Mouse (Mus musculus) embryonic facial prominence, embryonic 11.5 days (tissue): ENCODE measurements at regions not wholly inside any gene's neighbourhood (a gene's known extent, or its start where the extent isn't known, plus 50 kb on each side); places are given as distances from the start of the nearest gene placed in this dataset.
A peak's percentile ranks its signal among the peaks of the same experiment; 100 is the strongest.

ENCODE experiments used
- ATAC-seq: fragments of 200-750 bp; cut with Nextera tagmentation; replicated peaks from 2 replicates; pipeline ENCODE4 v1.8.0; 2017; ENCODE audit warnings: low read depth; ENCODE audit not compliant: insufficient number of reproducible peaks, low FRiP score, low TSS enrichment
- DNase-seq: peaks from one replicate; pipeline ENCODE4 v3.0.0-alpha.2; 2015; ENCODE audit warnings: low spot score
- H3K27ac ChIP-seq: fragments of 300-500 bp; sonication (generic); replicated peaks from 2 replicates; pipeline ENCODE4 v1.5.1; 2014; ENCODE audit warnings: mild to moderate bottlenecking, low read depth, low read length, control low read depth
- H3K27me3 ChIP-seq: fragments of 300-500 bp; sonication (generic); 2 replicates; pipeline ENCODE4 v1.6.1; 2014; ENCODE audit warnings: mild to moderate bottlenecking, low read length, moderate library complexity, mixed read lengths; ENCODE audit not compliant: control insufficient read depth, insufficient read depth
- H3K36me3 ChIP-seq: fragments of 300-500 bp; sonication (generic); replicated peaks from 2 replicates; pipeline ENCODE4 v1.6.1; 2014; ENCODE audit warnings: low read depth, mild to moderate bottlenecking, low read length, moderate library complexity, mixed read lengths; ENCODE audit not compliant: control insufficient read depth, insufficient read depth
- H3K4me1 ChIP-seq: fragments of 300-500 bp; sonication (generic); 2 replicates; pipeline ENCODE4 v1.6.1; 2014; ENCODE audit warnings: low read length, mixed read lengths; ENCODE audit not compliant: control insufficient read depth, insufficient read depth
- H3K4me2 ChIP-seq: fragments of 300-500 bp; sonication (generic); 2 replicates; pipeline ENCODE4 v1.6.1; 2014; ENCODE audit warnings: low read depth, mild to moderate bottlenecking, control low read depth, low read length, moderate library complexity
- H3K4me3 ChIP-seq: fragments of 300-500 bp; sonication (generic); 2 replicates; pipeline ENCODE4 v1.5.1; 2014; ENCODE audit warnings: low read depth, low read length, control low read depth
- H3K9ac ChIP-seq: fragments of 300-500 bp; sonication (generic); replicated peaks from 2 replicates; pipeline ENCODE4 v1.6.1; 2014; ENCODE audit warnings: mild to moderate bottlenecking, control low read depth, low read length
- H3K9me3 ChIP-seq: fragments of 300-500 bp; sonication (generic); replicated peaks from 2 replicates; pipeline ENCODE4 v1.6.1; 2016; ENCODE audit warnings: mild to moderate bottlenecking, low read length, inconsistent platforms, mixed read lengths; ENCODE audit not compliant: control insufficient read depth
- WGBS: fragments of 180-500 bp; shearing (Covaris S2); extraction: QIAGEN DNeasy Blood & Tissue Kit; methylation state at CpG from one replicate; pipeline ENCODE4 v1.1.7; 2014; 5-methylcytosine and 5-hydroxymethylcytosine counted together

DNA sequence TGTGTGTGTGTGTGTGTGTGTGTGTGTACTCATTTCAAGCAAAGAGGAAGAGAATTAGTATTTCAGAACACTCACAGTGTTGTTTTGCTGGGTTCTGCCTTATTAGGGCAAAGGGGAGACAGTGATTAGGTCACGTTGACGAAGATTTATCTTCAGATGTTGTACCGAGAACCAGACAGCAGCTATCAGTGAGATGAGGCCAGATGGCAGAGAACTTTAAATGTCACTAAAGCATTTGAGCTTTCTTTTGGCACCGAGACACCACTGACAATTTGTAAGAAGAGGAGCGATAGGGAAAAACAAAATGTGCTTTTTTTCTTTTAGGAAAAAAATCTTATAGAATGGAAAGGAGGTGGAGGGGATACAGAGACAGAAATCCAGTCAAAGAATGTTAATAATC lies 610.9 kb upstream of the Adgrl2 start:
- Histone ChIP-seq H3K9ac (no peak overlapping the region), H3K9me3 (no peaks in the 10 kb centered on the region), H3K4me3 (no peak overlapping the region), H3K4me1 (no peaks in the 10 kb centered on the region), H3K27me3 (no peaks in the 10 kb centered on the region), H3K27ac (no peak overlapping the region), H3K36me3 (no peaks in the 10 kb centered on the region), H3K4me2 (no peak overlapping the region)
- DNase-seq (no peak), ATAC-seq (no peak)
- 66% methylated on average over 5 of the region's 5 CpGs for WGBS

DNA sequence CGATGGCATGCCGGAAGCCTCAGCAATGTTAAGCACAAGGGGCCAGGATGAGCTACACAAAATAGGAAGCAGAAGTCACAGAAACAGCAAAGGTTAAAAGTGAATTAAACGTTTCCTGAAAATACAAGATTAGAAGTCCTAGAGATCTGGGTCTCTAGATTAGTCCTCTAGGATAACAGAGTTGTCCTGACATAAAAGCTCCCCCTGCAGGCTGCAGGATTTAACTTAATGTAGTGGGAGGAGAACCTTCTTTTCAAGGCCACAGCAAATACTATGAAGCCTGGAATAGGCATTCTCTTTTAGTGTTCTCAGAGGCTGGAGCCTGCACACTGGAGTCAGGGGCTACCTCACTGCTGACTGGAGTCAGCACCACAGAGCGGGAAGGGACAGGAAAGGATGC lies 604.1 kb upstream of the Adgrl2 start:
- peak; percentile 40 for DNase-seq
- Histone ChIP-seq H3K4me1 (no peaks in the 10 kb centered on the region), H3K4me3 (no peak overlapping the region), H3K27me3 (no peaks in the 10 kb centered on the region), H3K9ac (no peak overlapping the region), H3K4me2 (no peak overlapping the region), H3K9me3 (no peaks in the 10 kb centered on the region), H3K27ac (no peak overlapping the region), H3K36me3 (no peaks in the 10 kb centered on the region)
- WGBS, result 66% methylated on average over 4 of the region's 4 CpGs
- ATAC-seq, result no peak

DNA sequence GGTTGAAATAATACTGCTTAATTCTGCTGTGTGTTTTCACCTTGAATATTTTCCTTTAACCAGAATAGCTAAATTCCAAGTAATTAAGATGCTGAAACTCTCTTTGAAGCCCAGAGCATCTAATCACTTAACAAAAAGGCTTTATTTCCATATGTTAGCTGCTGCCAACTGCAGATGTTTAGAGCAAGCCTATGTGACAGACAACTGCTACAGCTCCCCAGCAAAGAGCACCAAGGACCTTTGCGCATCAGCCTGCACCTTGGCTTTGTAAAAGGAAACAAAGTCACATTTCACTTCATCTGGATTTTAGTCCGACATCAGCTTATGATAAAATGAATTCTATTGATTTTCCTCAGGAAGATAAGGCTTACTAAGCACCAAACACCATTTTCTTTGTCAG lies 595.4 kb upstream of the Adgrl2 start:
- Histone ChIP-seq H3K4me3 (no peak overlapping the region), H3K36me3 (no peaks in the 10 kb centered on the region), H3K4me2 (no peak overlapping the region), H3K27ac (no peak overlapping the region), H3K9ac (no peak overlapping the region), H3K27me3 (no peaks in the 10 kb centered on the region), H3K9me3 (no peaks in the 10 kb centered on the region), H3K4me1 (no peaks in the 10 kb centered on the region)
- ATAC-seq, result no peak
- no peak for DNase-seq
- WGBS, result 43% methylated on average over 2 of the region's 2 CpGs

DNA sequence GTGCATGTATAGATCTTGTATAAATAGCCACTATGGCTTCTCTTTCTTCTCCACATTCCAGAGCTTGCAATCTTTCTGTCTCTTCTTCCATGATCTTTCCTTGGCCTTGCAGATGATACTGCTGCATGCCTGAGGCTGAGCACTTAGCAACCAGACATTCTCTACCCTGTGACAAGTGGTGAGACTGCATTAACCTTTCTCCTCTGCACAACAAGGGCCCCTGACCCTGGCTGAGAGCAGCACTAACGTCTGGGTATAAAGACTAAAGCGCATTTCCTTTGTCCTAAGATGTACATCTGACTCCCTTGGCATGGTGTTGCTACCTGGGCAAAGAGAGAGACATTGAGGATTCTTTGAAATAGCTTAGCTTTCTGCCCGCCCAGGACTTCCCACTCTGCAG lies 590.8 kb upstream of the Adgrl2 start:
- Histone ChIP-seq H3K36me3 (no peaks in the 10 kb centered on the region), H3K27me3 (no peaks in the 10 kb centered on the region), H3K9ac (no peak overlapping the region), H3K27ac (no peak overlapping the region), H3K4me2 (no peak overlapping the region), H3K4me1 (no peaks in the 10 kb centered on the region), H3K9me3 (no peaks in the 10 kb centered on the region), H3K4me3 (no peak overlapping the region)
- DNase-seq (no peak), ATAC-seq (no peak)
- 55% methylated on average over 3 of the region's 3 CpGs for WGBS

DNA sequence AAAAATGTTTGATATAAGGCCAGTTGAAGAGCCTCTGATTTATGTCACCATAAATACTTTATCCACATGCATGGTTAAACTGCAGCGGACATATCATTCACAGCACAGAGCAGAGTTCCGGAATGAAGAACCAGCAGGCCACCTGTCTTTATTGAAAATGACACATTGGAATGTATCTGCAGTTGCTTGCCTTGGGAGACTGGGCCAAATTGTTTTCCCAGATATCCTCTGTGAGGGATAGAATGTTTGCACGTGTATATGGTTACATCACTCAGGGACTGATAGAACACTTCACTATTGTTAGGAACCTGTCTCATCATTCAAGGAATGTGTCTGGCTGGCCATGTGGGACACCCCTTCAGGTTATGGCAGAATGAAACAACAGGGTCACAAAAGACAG lies 585.3 kb upstream of the Adgrl2 start:
- Histone ChIP-seq H3K9me3 (no peaks in the 10 kb centered on the region), H3K27me3 (no peaks in the 10 kb centered on the region), H3K4me3 (no peak overlapping the region), H3K27ac (no peak overlapping the region), H3K36me3 (no peaks in the 10 kb centered on the region), H3K9ac (no peak overlapping the region), H3K4me1 (no peaks in the 10 kb centered on the region), H3K4me2 (no peak overlapping the region)
- DNase-seq, result no peak
- ATAC-seq, result no peak
- WGBS, result 52% methylated on average over 3 of the region's 3 CpGs

DNA sequence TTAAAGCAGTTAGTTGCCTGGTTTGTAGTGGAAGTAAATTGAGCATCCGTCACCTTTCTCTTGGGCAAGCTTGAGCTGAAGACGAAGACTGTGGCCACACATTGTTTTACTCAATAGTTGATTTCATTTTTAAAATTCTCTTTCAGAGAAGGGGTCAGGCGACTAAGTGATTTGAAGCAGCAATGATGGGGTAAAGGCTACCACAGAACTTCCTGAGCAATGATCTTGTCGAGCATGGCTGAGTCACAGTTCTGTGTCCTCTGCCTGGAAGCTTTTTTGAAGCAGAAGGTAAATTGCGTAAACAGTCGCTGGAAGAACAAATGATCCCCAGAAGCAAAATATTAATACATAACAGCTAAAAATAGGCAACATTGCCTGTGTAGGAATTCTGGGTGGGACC lies 576.5 kb upstream of the Adgrl2 start:
- no peak overlapping the region for H3K4me2 ChIP-seq
- no peak overlapping the region for H3K9ac ChIP-seq
- no peak for ATAC-seq
- H3K27me3 ChIP-seq, result no peaks in the 10 kb centered on the region
- no peaks in the 10 kb centered on the region for H3K9me3 ChIP-seq
- no peaks in the 10 kb centered on the region for H3K36me3 ChIP-seq
- WGBS, result 85% methylated on average over 6 of the region's 6 CpGs
- H3K4me1 ChIP-seq, result no peaks in the 10 kb centered on the region
- no peak for DNase-seq
- H3K27ac ChIP-seq, result no peak overlapping the region
- H3K4me3 ChIP-seq, result no peak overlapping the region

DNA sequence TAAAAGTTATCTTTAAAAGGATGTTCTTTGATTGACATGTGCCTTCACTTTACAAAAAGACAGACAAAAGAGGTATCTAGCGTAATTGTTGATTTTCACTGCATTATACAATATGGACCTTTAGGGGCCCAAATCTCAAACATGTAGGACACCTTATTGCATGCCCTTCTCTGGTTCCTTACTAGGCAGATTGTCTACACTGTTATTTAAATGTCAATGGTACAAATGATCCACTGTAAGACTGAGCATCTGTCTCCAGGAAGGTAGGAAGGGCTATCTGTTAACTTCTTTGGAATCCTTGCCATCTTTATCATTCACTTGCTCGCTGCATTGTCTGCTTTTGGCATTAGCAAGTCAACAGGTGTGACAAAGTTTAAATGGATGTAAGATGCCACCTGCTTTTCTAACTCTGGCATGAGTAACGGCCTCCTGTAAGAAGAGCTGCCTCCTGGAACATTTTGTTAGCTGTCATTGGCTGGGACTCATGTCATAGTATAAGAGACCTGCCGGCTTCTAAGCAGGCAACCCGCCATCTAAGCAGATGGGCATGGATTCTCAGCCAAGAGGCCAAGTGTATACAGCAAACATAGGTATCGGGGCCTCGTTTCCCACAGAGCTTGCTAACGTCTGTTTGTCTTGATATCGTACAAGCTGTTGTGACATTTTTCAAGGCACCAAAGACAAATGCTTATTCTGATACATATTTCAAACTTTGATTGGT lies 560.0 kb upstream of the Adgrl2 start:
- no peak for ATAC-seq
- no peak overlapping the region for H3K4me3 ChIP-seq
- no peak overlapping the region for H3K9ac ChIP-seq
- no peak overlapping the region for H3K27ac ChIP-seq
- no peak overlapping the region for H3K4me2 ChIP-seq
- H3K4me1 ChIP-seq, result no peaks in the 10 kb centered on the region
- no peaks in the 10 kb centered on the region for H3K9me3 ChIP-seq
- 90% methylated on average over 9 of the region's 9 CpGs for WGBS
- no peak for DNase-seq
- H3K36me3 ChIP-seq, result no peaks in the 10 kb centered on the region
- no peaks in the 10 kb centered on the region for H3K27me3 ChIP-seq

DNA sequence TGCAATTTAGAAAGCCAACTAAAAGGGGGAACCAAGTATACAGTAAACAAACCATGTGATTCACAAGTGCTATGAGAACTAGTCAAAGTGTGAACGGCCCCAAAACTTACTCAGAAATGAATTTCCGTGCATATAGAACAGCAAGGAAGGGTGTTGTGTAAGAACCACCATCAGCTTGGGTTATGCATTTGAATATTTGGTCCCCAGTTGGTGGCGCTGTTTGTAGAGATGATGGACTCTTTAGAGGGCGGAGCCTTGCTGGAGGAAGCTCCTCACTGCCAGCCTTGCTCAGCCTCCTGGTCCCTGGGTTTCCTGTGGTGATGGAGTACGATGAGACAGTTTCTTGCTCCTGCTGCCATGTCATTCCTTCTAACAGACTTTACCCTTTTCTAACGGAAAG lies 556.7 kb upstream of the Adgrl2 start:
- Histone ChIP-seq H3K9ac (no peak overlapping the region), H3K27ac (no peak overlapping the region), H3K4me1 (no peaks in the 10 kb centered on the region), H3K36me3 (no peaks in the 10 kb centered on the region), H3K4me2 (no peak overlapping the region), H3K9me3 (no peaks in the 10 kb centered on the region), H3K27me3 (no peaks in the 10 kb centered on the region), H3K4me3 (no peak overlapping the region)
- DNase-seq, result no peak
- no peak for ATAC-seq
- 80% methylated on average over 6 of the region's 6 CpGs for WGBS
